ENCODE assay signal across 9 mouse cellular contexts in the genomic region with DNA sequence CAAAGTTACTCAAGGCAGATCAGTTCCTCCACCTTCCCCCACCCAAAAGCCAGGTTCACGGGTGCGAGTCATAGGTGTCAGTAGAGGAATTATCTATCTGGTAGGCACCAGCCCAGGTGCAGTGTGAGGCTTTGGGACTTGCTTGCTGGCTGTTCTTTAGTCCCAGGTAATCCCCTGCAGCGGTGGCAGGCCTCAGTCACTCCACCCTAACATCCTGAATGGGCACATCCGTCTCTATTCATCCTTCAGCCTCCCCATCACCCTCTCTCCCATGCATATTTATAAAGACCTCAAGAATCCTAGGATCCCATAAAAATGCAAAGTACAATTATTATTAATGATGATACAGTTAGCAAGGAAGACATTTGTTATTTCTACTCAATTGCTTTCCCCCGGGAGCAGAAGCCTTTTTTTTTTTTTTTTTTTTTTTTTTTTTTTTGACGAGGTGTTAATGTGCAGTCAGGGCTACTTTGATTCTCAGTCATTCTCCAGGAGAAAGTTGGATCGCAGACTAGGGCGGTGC.
A peak's percentile ranks its signal among the peaks of the same experiment; 100 is the strongest.
DNase-seq lines count a peak whose midpoint lies in the region; ATAC-seq and TF ChIP-seq lines count a peak whose summit lies in the region.
"Had no signal": no experiment of that assay in that cellular context is flagged by ENCODE, and none has a peak within 500 bp of the region (broad histone marks: within the 10 kb centered on the region; RNA-seq: fewer than 3 reads in every experiment).

No protein-coding gene starts in this region.

- no peak for TF ChIP-seq CTCF in lung, embryonic 14.5 days (IDR thresholded peaks at IDR 0.05; ENCODE audit: low read depth)

- peak overlapping the region; percentile 52; the same call in 1 of the 2 replicates for H3K9ac ChIP-seq in lung, embryonic 14.5 days
- no peak overlapping the region for H3K9ac ChIP-seq in embryonic facial prominence, embryonic 15.5 days
- H3K9ac ChIP-seq in intestine, embryonic 15.5 days = no peak overlapping the region
- peak overlapping the region; percentile 72 for H3K9ac ChIP-seq in neural tube, embryonic 14.5 days (replicated peaks; ENCODE audit: low read depth, low read length)
- H3K9ac ChIP-seq: liver, embryonic 14.5 days had no signal

- no peaks in the 10 kb centered on the region for H3K36me3 ChIP-seq in lung, embryonic 14.5 days (ENCODE audit: insufficient read depth)
- no peaks in the 10 kb centered on the region for H3K36me3 ChIP-seq in embryonic facial prominence, embryonic 15.5 days
- H3K36me3 ChIP-seq in intestine, embryonic 15.5 days = no peaks in the 10 kb centered on the region
- H3K36me3 ChIP-seq in neural tube, embryonic 14.5 days (ENCODE audit: control insufficient read depth, insufficient read depth, low read length) = no peaks in the 10 kb centered on the region

- H3K4me2 ChIP-seq in lung, embryonic 14.5 days = peak overlapping the region; percentile 82
- H3K4me2 ChIP-seq in embryonic facial prominence, embryonic 15.5 days (replicated peaks) = peak overlapping the region; percentile 63
- H3K4me2 ChIP-seq in intestine, embryonic 15.5 days (replicated peaks) = peak overlapping the region; percentile 65
- H3K4me2 ChIP-seq in neural tube, embryonic 14.5 days (ENCODE audit: low read depth, low read length) = peak overlapping the region; percentile 69

- peak overlapping the region; percentile 80; the same call in 1 of the 2 replicates for H3K27ac ChIP-seq in lung, embryonic 14.5 days (ENCODE audit: low read depth)
- peak overlapping the region; percentile 91 for H3K27ac ChIP-seq in embryonic facial prominence, embryonic 15.5 days (replicated peaks)
- H3K27ac ChIP-seq in intestine, embryonic 15.5 days = peak overlapping the region; percentile 48
- peak overlapping the region; percentile 98 for H3K27ac ChIP-seq in neural tube, embryonic 14.5 days (ENCODE audit: low read depth, low read length)
- H3K27ac ChIP-seq: liver, embryonic 14.5 days had no signal

- peaks cover 4% of the 10 kb centered on the region; the same call in 1 of the 2 replicates for H3K4me1 ChIP-seq in lung, embryonic 14.5 days (ENCODE audit: insufficient read depth)
- H3K4me1 ChIP-seq in embryonic facial prominence, embryonic 15.5 days = peaks cover 25% of the 10 kb centered on the region
- peaks cover 9% of the 10 kb centered on the region for H3K4me1 ChIP-seq in intestine, embryonic 15.5 days (replicated peaks)
- H3K4me1 ChIP-seq in neural tube, embryonic 14.5 days (ENCODE audit: control insufficient read depth, insufficient read depth, low read length) = peaks cover 17% of the 10 kb centered on the region

- no peak for DNase-seq in lung, embryonic 14.5 days
- no peak for DNase-seq in lung, postnatal 10 days
- DNase-seq in cerebellum, adult 8-10 months = no peak
- no peak for DNase-seq in spleen, adult 12 weeks (ENCODE audit: low spot score)

- H3K9me3 ChIP-seq in lung, embryonic 14.5 days (ENCODE audit: low read depth, low read length) = no peaks in the 10 kb centered on the region
- no peaks in the 10 kb centered on the region for H3K9me3 ChIP-seq in embryonic facial prominence, embryonic 15.5 days (replicated peaks)
- no peaks in the 10 kb centered on the region for H3K9me3 ChIP-seq in intestine, embryonic 15.5 days
- no peaks in the 10 kb centered on the region for H3K9me3 ChIP-seq in neural tube, embryonic 14.5 days (ENCODE audit: control insufficient read depth, low read length)

- 18% methylated on average over 8 of the region's 8 CpGs for WGBS in lung, embryonic 14.5 days
- WGBS in embryonic facial prominence, embryonic 15.5 days = 23% methylated on average over 8 of the region's 8 CpGs
- 26% methylated on average over 8 of the region's 8 CpGs for WGBS in intestine, embryonic 15.5 days
- 10% methylated on average over 8 of the region's 8 CpGs for WGBS in neural tube, embryonic 14.5 days

- 0 out of 2 replicates have a peak, but pooled peaks have one; percentile 26 for ATAC-seq in lung, embryonic 14.5 days (ENCODE audit: insufficient read depth)
- ATAC-seq in embryonic facial prominence, embryonic 15.5 days (ENCODE audit: insufficient number of reproducible peaks, low FRiP score, low TSS enrichment, low read depth) = no peak
- ATAC-seq in intestine, embryonic 15.5 days = no peak
- no peak for ATAC-seq in neural tube, embryonic 14.5 days (ENCODE audit: low read depth)
- ATAC-seq in megakaryocyte, adult 5-6 weeks (ENCODE audit: poor library complexity, severe bottlenecking) = no peak

- no peak overlapping the region for H3K4me3 ChIP-seq in lung, embryonic 14.5 days (ENCODE audit: low read depth, low read length)
- peak overlapping the region; percentile 36; the same call in 1 of the 2 replicates for H3K4me3 ChIP-seq in embryonic facial prominence, embryonic 15.5 days (replicated peaks)
- H3K4me3 ChIP-seq in intestine, embryonic 15.5 days (replicated peaks) = peak overlapping the region; percentile 29; the same call in 1 of the 2 replicates
- peak overlapping the region; percentile 32 for H3K4me3 ChIP-seq in neural tube, embryonic 14.5 days (ENCODE audit: low read depth, low read length)

- no peaks in the 10 kb centered on the region for H3K27me3 ChIP-seq in lung, embryonic 14.5 days (ENCODE audit: insufficient read depth, low read length)
- H3K27me3 ChIP-seq in embryonic facial prominence, embryonic 15.5 days = no peaks in the 10 kb centered on the region
- H3K27me3 ChIP-seq in intestine, embryonic 15.5 days (replicated peaks) = no peaks in the 10 kb centered on the region
- no peaks in the 10 kb centered on the region for H3K27me3 ChIP-seq in neural tube, embryonic 14.5 days (ENCODE audit: control insufficient read depth, insufficient read depth, low read length)

Comparison
In these comparisons a context has a peak if more than half of its experiments do, and no peak if none do; other contexts are left out.
1. H3K27ac ChIP-seq: peak in every context shown above with its lines; median percentile 98 in neural tube, embryonic 14.5 days; 91 in embryonic facial prominence, embryonic 15.5 days; 80 in lung, embryonic 14.5 days; 48 in intestine, embryonic 15.5 days.
2. H3K9ac ChIP-seq: peak in lung, embryonic 14.5 days (single experiment) and neural tube, embryonic 14.5 days (single experiment); none in embryonic facial prominence, embryonic 15.5 days (single experiment) and intestine, embryonic 15.5 days (single experiment).
3. Peak in every context shown above with its lines, with median percentiles within 50 percentile points of each other: H3K4me2 ChIP-seq.